Mouse (Mus musculus) heart, adult 18-20 months (tissue): Measurements from ENCODE around the gene Umodl1. TPM values are rescaled to one million over a fixed set of nuclear protein-coding genes. Genes with fewer than 3 reads are reported as not detected.

Experiments
- DNase-seq, 2 experiments: peaks; one replicate each; pipeline ENCODE4 v3.0.0; 2021 to 2022; ENCODE audit warnings: mixed read lengths in 1 of 2
- microRNA-seq, 2 experiments: library from miRNA; unstranded; fragments of <30 nt; microRNA quantifications; one replicate each; pipeline ENCODE4 v1.2.0; 2022
- total RNA-seq, 2 experiments: library from RNA; stranded (reverse); gene quantifications; 2 replicates each; pipeline ENCODE4 v1.2.3; 2021

Umodl1 gene
- total RNA-seq, 2 experiments from 2014 or later: not detected

DNA sequence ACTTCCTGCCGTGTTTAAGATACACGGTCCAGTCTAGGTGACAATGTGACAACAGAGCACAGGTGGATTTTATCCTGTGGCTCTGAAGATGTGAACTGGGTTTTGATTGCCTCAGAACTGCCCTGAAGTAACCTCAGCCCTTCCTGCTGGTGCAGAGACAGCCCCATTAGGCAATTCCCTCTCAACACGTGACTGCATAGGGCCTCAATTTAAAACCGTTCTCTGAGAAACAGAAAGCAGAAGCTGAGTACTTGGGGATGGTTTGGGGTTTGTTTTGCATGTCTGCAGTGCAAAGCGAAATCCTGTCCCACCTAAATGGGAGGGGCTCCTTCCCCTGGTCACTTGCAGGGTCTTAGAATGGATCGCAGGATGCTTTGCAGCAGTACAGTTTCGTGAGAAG is 85.2 kb downstream of the Umodl1 start:
- DNase-seq: peak in 1 of 2 experiments; percentile 68

DNA sequence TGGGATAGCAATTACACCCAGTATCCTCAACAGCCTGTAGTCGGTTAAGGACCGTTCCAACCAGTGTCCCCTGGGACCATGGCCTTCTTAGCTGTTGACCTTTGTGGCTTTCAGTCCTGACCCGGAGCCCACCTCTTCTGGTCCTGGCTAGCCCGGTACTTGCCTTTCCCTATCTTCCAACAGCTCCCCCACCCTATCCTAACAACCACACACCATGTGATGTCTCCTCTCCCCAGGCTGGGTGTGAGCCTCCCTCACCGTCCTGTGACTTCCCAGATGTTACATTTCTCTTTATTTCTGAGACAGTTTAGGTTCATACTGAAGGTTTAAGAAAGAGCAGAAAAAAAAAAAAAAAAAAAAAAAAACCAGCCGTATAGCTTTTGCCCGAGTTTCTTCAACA is 86.0 kb downstream of the Umodl1 start:
- no peak for DNase-seq

- DNase-seq: no peak
Measured at GRCm38 (mm10) chr17:31042751-31043150, 88.3 kb downstream of the Umodl1 start.

GRCm38 (mm10) chr17:31057151-31057890 is 102.9 kb downstream of the Umodl1 start, which contains the start of gene Abcg1:
TSS of gene Abcg1 (plus strand) at chr17:31057675.
- DNase-seq: peak; percentile 57

DNA sequence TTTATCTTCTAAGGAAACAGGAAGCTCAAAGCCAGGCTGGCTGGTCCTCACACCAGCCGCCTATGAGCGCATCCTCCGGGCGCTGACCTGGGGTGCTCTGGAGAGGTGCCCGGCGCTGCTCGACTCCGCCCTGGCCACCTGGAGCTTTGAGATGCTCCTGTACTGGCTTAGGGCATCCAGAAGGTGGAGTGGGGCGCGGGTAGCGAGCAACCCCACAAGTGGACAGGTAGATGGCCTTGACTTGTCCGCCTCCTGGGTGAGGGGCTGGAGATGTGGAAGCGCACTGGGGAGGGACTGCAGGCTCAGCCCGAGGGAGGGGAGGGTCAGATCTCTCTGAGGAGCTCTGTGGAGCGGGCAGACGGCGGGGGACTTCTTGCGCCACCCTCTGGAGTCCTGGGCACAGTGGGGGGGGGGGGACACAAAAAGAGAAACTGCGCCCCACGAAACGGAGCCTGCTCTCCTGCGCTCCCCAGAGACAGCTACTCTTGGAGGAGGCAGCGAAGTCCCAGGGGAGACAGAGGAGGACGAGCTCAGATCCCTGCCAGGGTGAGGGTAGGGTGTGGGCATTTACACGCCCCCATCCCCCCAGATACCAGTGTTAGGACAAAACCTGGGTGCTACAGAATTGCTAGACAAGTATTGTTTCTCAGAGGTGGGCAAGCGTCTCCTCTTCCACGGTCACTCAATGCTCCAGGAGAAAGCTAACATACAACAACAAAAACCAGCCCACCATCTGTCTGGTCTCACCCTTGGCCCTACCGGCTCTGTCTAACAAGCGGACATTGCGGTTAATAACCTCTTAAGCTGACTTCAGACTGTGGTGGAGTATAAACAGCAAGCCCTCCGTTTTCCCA is 103.7 kb downstream of the Umodl1 start:
- DNase-seq: no peak

- DNase-seq: peak; percentile 74 to 83
Measured at GRCm38 (mm10) chr17:31058745-31059085, 104.3 kb downstream of the Umodl1 start.

DNA sequence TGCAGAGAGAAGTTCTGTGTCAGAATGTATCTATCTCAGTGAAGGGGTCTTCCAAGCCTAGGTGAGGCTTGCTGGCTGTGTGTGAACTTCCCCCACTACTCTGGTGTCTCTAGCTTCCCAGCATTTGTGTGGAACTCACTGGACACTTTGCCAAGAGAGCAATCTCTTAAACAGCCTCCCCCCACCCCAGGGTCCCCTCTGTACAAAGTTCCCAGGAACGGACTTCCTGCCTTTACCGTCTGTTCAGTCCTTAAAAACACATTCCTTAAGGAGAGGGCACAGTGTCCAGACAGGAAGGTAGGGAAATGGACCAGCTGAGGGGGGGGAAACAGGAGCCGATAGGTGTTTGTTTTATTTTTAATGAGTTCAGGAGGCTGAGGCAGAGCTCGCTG is 105.8 kb downstream of the Umodl1 start:
- peak in 1 of 2 experiments; percentile 50 for DNase-seq

Small RNA genes within 50 kb of the gene (microRNA-seq; reads per million reads assigned to microRNA genes)
- gene Gm24026: 0 reads per million in 2 experiments

Other genes with a start within 250 kb of the Umodl1 start
- gene Glp1r, start 52.8 kb upstream of the Umodl1 start, total RNA-seq: under 1 TPM; 0.12 to 0.41 TPM
- 1 to 10 TPM; 7.9 to 8.9 TPM for gene Abcg1, start 103.0 kb downstream of the Umodl1 start, total RNA-seq
- gene Tff3, start 175.0 kb downstream of the Umodl1 start, total RNA-seq: not detected
- not detected for gene Tff2, start 189.6 kb downstream of the Umodl1 start, total RNA-seq
- gene Tff1, start 210.6 kb downstream of the Umodl1 start, total RNA-seq: not detected
- gene Tmprss3, start 244.3 kb downstream of the Umodl1 start, total RNA-seq: not detected